Mouse (Mus musculus): ENCODE data around the gene Oprd1. TPM values are rescaled to one million over a fixed set of nuclear protein-coding genes. Genes with fewer than 3 reads are reported as not detected.
A peak's percentile ranks its signal among the peaks of the same experiment; 100 is the strongest.

The Oprd1 gene
- not detected in 2 replicates for polyA plus RNA-seq (2012; ENCODE audit: insufficient read depth, insufficient read length, low replicate concordance, missing spikeins)

- H3K27ac ChIP-seq (ENCODE audit: insufficient read depth, low read depth, low read length) = peak within 1 kb of the TSS; percentile 78
- WGBS = 1% methylated on average over 88 of the region's 89 CpGs
Measured at GRCm38 (mm10) chr4:132144080-132144841, at the start of gene Oprd1. TSS of gene Oprd1 (minus strand) at chr4:132144486.

GRCm38 (mm10) chr4:132187826-132188401 is 43.6 kb upstream of the Oprd1 start:
- Histone ChIP-seq H3K4me3 (ENCODE audit: insufficient read depth, low read depth, low read length) (no peak overlapping the region), H3K27ac (ENCODE audit: insufficient read depth, low read depth, low read length) (no peak overlapping the region), H3K4me1 (ENCODE audit: control insufficient read depth, insufficient read depth, low read length) (no peaks in the 10 kb centered on the region)
- TF ChIP-seq CTCF (IDR thresholded peaks at IDR 0.05; ENCODE audit: insufficient read depth, low read depth, low read length) = no peak
- no peak for TF ChIP-seq POLR2A (IDR thresholded peaks at IDR 0.05; ENCODE audit: insufficient read depth, low read depth, low read length)
- 94% methylated on average over 2 of the region's 2 CpGs for WGBS

More at GRCm38 (mm10) chr4:132144080-132144841, at the start of gene Oprd1:
- TF ChIP-seq CTCF (IDR thresholded peaks at IDR 0.05; ENCODE audit: insufficient read depth, low read depth, low read length) (no peak), POLR2A (IDR thresholded peaks at IDR 0.05; ENCODE audit: insufficient read depth, low read depth, low read length) (0 out of 2 replicates have a peak, but pooled peaks have one; percentile 41)
- H3K4me3 ChIP-seq (ENCODE audit: insufficient read depth, low read depth, low read length) = peak within 1 kb of the TSS; percentile 68
- H3K4me1 ChIP-seq (ENCODE audit: control insufficient read depth, insufficient read depth, low read length) = peaks cover 9% of the 10 kb centered on the region; the same call in 1 of the 2 replicates

GRCm38 (mm10) chr4:132183162-132183561 is 38.9 kb upstream of the Oprd1 start:
- Histone ChIP-seq H3K4me1 (ENCODE audit: control insufficient read depth, insufficient read depth, low read length) (no peaks in the 10 kb centered on the region), H3K4me3 (ENCODE audit: insufficient read depth, low read depth, low read length) (no peak overlapping the region), H3K27ac (ENCODE audit: insufficient read depth, low read depth, low read length) (no peak overlapping the region)
- no peak for TF ChIP-seq POLR2A (IDR thresholded peaks at IDR 0.05; ENCODE audit: insufficient read depth, low read depth, low read length)
- no peak for TF ChIP-seq CTCF (IDR thresholded peaks at IDR 0.05; ENCODE audit: insufficient read depth, low read depth, low read length)
- WGBS = 100% methylated on average over 3 of the region's 3 CpGs

- 66% methylated on average over 22 of the region's 22 CpGs for WGBS
- Histone ChIP-seq H3K4me3 (ENCODE audit: insufficient read depth, low read depth, low read length) (no peak overlapping the region), H3K4me1 (ENCODE audit: control insufficient read depth, insufficient read depth, low read length) (no peaks in the 10 kb centered on the region), H3K27ac (ENCODE audit: insufficient read depth, low read depth, low read length) (no peak overlapping the region)
- TF ChIP-seq POLR2A (IDR thresholded peaks at IDR 0.05; ENCODE audit: insufficient read depth, low read depth, low read length) (no peak), CTCF (IDR thresholded peaks at IDR 0.05; ENCODE audit: insufficient read depth, low read depth, low read length) (no peak)
Measured at GRCm38 (mm10) chr4:132181721-132182658, 37.7 kb upstream of the Oprd1 start.

GRCm38 (mm10) chr4:132180710-132181109 is 36.4 kb upstream of the Oprd1 start:
- TF ChIP-seq CTCF (IDR thresholded peaks at IDR 0.05; ENCODE audit: insufficient read depth, low read depth, low read length) = no peak
- no peak for TF ChIP-seq POLR2A (IDR thresholded peaks at IDR 0.05; ENCODE audit: insufficient read depth, low read depth, low read length)
- Histone ChIP-seq H3K4me3 (ENCODE audit: insufficient read depth, low read depth, low read length) (no peak overlapping the region), H3K4me1 (ENCODE audit: control insufficient read depth, insufficient read depth, low read length) (no peaks in the 10 kb centered on the region), H3K27ac (ENCODE audit: insufficient read depth, low read depth, low read length) (no peak overlapping the region)
- WGBS = 86% methylated on average over 9 of the region's 9 CpGs

GRCm38 (mm10) chr4:132178630-132179059 is 34.4 kb upstream of the Oprd1 start:
- no peak for TF ChIP-seq CTCF (IDR thresholded peaks at IDR 0.05; ENCODE audit: insufficient read depth, low read depth, low read length)
- no peak for TF ChIP-seq POLR2A (IDR thresholded peaks at IDR 0.05; ENCODE audit: insufficient read depth, low read depth, low read length)
- H3K4me3 ChIP-seq (ENCODE audit: insufficient read depth, low read depth, low read length) = no peak overlapping the region
- WGBS = 4% methylated on average over 10 of the region's 10 CpGs
- H3K27ac ChIP-seq (ENCODE audit: insufficient read depth, low read depth, low read length) = no peak overlapping the region
- H3K4me1 ChIP-seq (ENCODE audit: control insufficient read depth, insufficient read depth, low read length) = no peaks in the 10 kb centered on the region

- no peak for TF ChIP-seq POLR2A (IDR thresholded peaks at IDR 0.05; ENCODE audit: insufficient read depth, low read depth, low read length)
- no peak for TF ChIP-seq CTCF (IDR thresholded peaks at IDR 0.05; ENCODE audit: insufficient read depth, low read depth, low read length)
- no peak overlapping the region for H3K27ac ChIP-seq (ENCODE audit: insufficient read depth, low read depth, low read length)
- no peaks in the 10 kb centered on the region for H3K4me1 ChIP-seq (ENCODE audit: control insufficient read depth, insufficient read depth, low read length)
- no peak overlapping the region for H3K4me3 ChIP-seq (ENCODE audit: insufficient read depth, low read depth, low read length)
- 71% methylated on average over 10 of the region's 10 CpGs for WGBS
Measured at GRCm38 (mm10) chr4:132176474-132176873, 32.2 kb upstream of the Oprd1 start.

GRCm38 (mm10) chr4:132170891-132171290 is 26.6 kb upstream of the Oprd1 start:
- peak overlapping the region; percentile 81 for H3K27ac ChIP-seq (ENCODE audit: insufficient read depth, low read depth, low read length)
- 21% methylated on average over 7 of the region's 7 CpGs for WGBS
- H3K4me1 ChIP-seq (ENCODE audit: control insufficient read depth, insufficient read depth, low read length) = peaks cover 11% of the 10 kb centered on the region
- no peak overlapping the region for H3K4me3 ChIP-seq (ENCODE audit: insufficient read depth, low read depth, low read length)
- TF ChIP-seq POLR2A (IDR thresholded peaks at IDR 0.05; ENCODE audit: insufficient read depth, low read depth, low read length) (no peak), CTCF (IDR thresholded peaks at IDR 0.05; ENCODE audit: insufficient read depth, low read depth, low read length) (no peak)
